In the genomic region with DNA sequence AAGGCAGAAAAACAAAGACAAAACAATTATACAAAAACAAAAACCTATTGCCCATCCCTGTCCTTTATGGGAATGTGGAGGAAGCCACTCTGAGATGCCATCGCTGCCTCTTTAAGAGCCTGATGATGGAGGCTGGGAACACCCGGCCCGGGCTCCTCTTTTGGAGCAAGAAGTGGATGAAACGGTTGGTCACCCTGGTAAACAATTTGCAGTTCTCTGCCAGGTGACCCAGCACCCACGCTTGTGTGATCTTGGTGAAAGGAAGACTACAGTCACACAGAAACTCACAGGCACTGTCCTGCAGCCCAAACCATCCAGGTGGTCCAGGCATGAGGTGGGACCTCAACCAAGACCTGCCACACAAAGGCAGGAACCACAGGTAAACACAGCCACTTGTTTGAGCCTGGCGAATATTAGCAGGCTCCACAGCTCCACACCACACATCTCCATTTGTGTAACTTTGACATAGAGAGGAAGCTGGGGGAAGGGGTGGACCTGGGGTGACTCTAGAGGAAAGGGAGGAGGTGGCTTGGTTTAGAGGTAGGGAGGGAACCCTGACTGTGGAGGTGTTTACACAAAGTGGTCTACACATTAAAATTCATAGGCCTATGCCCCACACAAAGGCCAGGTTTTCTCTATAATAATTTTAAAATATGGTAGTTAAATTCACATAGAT, we compare ENCODE assay signal across 17 mouse cellular contexts.
DNase-seq lines count a peak whose midpoint lies in the region; ATAC-seq lines count a peak whose summit lies in the region.
"Had no signal": no experiment of that assay in that cellular context is flagged by ENCODE, and none has a peak within 500 bp of the region (broad histone marks: within the 10 kb centered on the region; RNA-seq: fewer than 3 reads in every experiment).

No protein-coding gene starts in this region.

- H3K27me3 ChIP-seq in heart, embryonic 10.5 days (ENCODE audit: insufficient read depth, poor library complexity, severe bottlenecking) = no peaks in the 10 kb centered on the region
- no peaks in the 10 kb centered on the region for H3K27me3 ChIP-seq in kidney, embryonic 14.5 days (ENCODE audit: control insufficient read depth, insufficient read depth, low read length)
- no peaks in the 10 kb centered on the region for H3K27me3 ChIP-seq in embryonic facial prominence, embryonic 12.5 days
- no peaks in the 10 kb centered on the region for H3K27me3 ChIP-seq in limb, embryonic 11.5 days (ENCODE audit: control insufficient read depth, insufficient read depth, low read length)
- H3K27me3 ChIP-seq: heart, embryonic 15.5 days; liver, embryonic 15.5 days had no signal

- H3K4me1 ChIP-seq in heart, embryonic 10.5 days = peaks cover 52% of the 10 kb centered on the region
- H3K4me1 ChIP-seq in kidney, embryonic 14.5 days (ENCODE audit: control insufficient read depth, insufficient read depth, low read length) = peaks cover 29% of the 10 kb centered on the region
- peaks cover 40% of the 10 kb centered on the region for H3K4me1 ChIP-seq in embryonic facial prominence, embryonic 12.5 days
- H3K4me1 ChIP-seq in limb, embryonic 11.5 days (ENCODE audit: control insufficient read depth, insufficient read depth, low read length) = peaks cover 10% of the 10 kb centered on the region
- H3K4me1 ChIP-seq: liver, embryonic 15.5 days had no signal

- no peak overlapping the region for H3K9ac ChIP-seq in kidney, embryonic 14.5 days (ENCODE audit: low read depth, low read length)
- no peak overlapping the region for H3K9ac ChIP-seq in embryonic facial prominence, embryonic 12.5 days
- no peak overlapping the region for H3K9ac ChIP-seq in limb, embryonic 11.5 days (ENCODE audit: low read length)
- H3K9ac ChIP-seq: forebrain, embryonic 13.5 days; heart, embryonic 15.5 days; liver, embryonic 15.5 days had no signal

- no peak overlapping the region for H3K4me3 ChIP-seq in heart, embryonic 10.5 days
- H3K4me3 ChIP-seq in kidney, embryonic 14.5 days (ENCODE audit: low read length) = no peak overlapping the region
- H3K4me3 ChIP-seq in embryonic facial prominence, embryonic 12.5 days = no peak overlapping the region
- no peak overlapping the region for H3K4me3 ChIP-seq in limb, embryonic 11.5 days (ENCODE audit: low read depth, low read length)
- H3K4me3 ChIP-seq: forebrain, embryonic 13.5 days; heart, embryonic 15.5 days; liver, embryonic 15.5 days had no signal

- H3K36me3 ChIP-seq in heart, embryonic 10.5 days = no peaks in the 10 kb centered on the region
- H3K36me3 ChIP-seq in kidney, embryonic 14.5 days (ENCODE audit: control insufficient read depth, insufficient read depth, low read length) = no peaks in the 10 kb centered on the region
- H3K36me3 ChIP-seq in embryonic facial prominence, embryonic 12.5 days = no peaks in the 10 kb centered on the region
- no peaks in the 10 kb centered on the region for H3K36me3 ChIP-seq in limb, embryonic 11.5 days (ENCODE audit: control insufficient read depth, insufficient read depth, low read length)
- H3K36me3 ChIP-seq: G1E; heart, embryonic 15.5 days; liver, embryonic 15.5 days had no signal

- peak overlapping the region; percentile 75 for H3K27ac ChIP-seq in heart, embryonic 10.5 days
- H3K27ac ChIP-seq in kidney, embryonic 14.5 days (ENCODE audit: low read depth, low read length) = no peak overlapping the region
- H3K27ac ChIP-seq in embryonic facial prominence, embryonic 12.5 days = peak overlapping the region; percentile 19; the same call in 1 of the 2 replicates
- H3K27ac ChIP-seq in limb, embryonic 11.5 days (replicated peaks; ENCODE audit: low read depth, low read length) = peak overlapping the region; percentile 49; the same call in 1 of the 2 replicates
- H3K27ac ChIP-seq: forebrain, embryonic 13.5 days; liver, embryonic 15.5 days had no signal

- no peak for ATAC-seq in kidney, embryonic 14.5 days (ENCODE audit: low FRiP score, low TSS enrichment)
- no peak for ATAC-seq in embryonic facial prominence, embryonic 12.5 days (ENCODE audit: insufficient number of reproducible peaks, insufficient read depth, low FRiP score, low TSS enrichment)
- 0 out of 2 replicates have a peak, but pooled peaks have one; percentile 9 for ATAC-seq in limb, embryonic 11.5 days (ENCODE audit: insufficient number of reproducible peaks, low FRiP score, low TSS enrichment, low read depth)
- ATAC-seq: CD4-positive, CD25-positive, alpha-beta regulatory T cell, adult 4 months; forebrain, embryonic 13.5 days had no signal

- no peaks in the 10 kb centered on the region for H3K9me3 ChIP-seq in heart, embryonic 10.5 days
- H3K9me3 ChIP-seq in kidney, embryonic 14.5 days (ENCODE audit: control insufficient read depth, low read length) = no peaks in the 10 kb centered on the region
- H3K9me3 ChIP-seq in embryonic facial prominence, embryonic 12.5 days = no peaks in the 10 kb centered on the region
- no peaks in the 10 kb centered on the region for H3K9me3 ChIP-seq in limb, embryonic 11.5 days (ENCODE audit: control insufficient read depth, low read length)
- H3K9me3 ChIP-seq: forebrain, embryonic 13.5 days; heart, embryonic 15.5 days; liver, embryonic 15.5 days had no signal

- 71% methylated on average over 6 of the region's 6 CpGs for WGBS in heart, embryonic 10.5 days
- WGBS in kidney, embryonic 14.5 days = 53% methylated on average over 6 of the region's 6 CpGs
- 81% methylated on average over 6 of the region's 6 CpGs for WGBS in embryonic facial prominence, embryonic 12.5 days
- WGBS in limb, embryonic 11.5 days = 79% methylated on average over 6 of the region's 6 CpGs

- DNase-seq in heart, embryonic 10.5 days (ENCODE audit: low spot score) = no peak
- no peak for DNase-seq in heart, adult 8-10 months (ENCODE audit: low spot score)
- DNase-seq in kidney, adult 18-20 months = peak; percentile 33
- DNase-seq in limb, embryonic 11.5 days (ENCODE audit: low spot score) = no peak
- no peak for DNase-seq in ovary, postnatal 10 days (ENCODE audit: low spot score)
- no peak for DNase-seq in spleen, adult 18-20 months
- DNase-seq: cerebellum, adult 9-10 months; lung, postnatal 14 days; retina, postnatal 1 day; right cerebral cortex, postnatal 4 days had no signal

- no peak overlapping the region for H3K4me2 ChIP-seq in kidney, embryonic 14.5 days (replicated peaks; ENCODE audit: low read depth, low read length)
- no peak overlapping the region for H3K4me2 ChIP-seq in embryonic facial prominence, embryonic 12.5 days (replicated peaks)
- no peak overlapping the region for H3K4me2 ChIP-seq in limb, embryonic 11.5 days (ENCODE audit: low read depth, severe bottlenecking)
- H3K4me2 ChIP-seq: forebrain, embryonic 13.5 days; heart, embryonic 15.5 days; liver, embryonic 15.5 days had no signal
